In the genomic region with DNA sequence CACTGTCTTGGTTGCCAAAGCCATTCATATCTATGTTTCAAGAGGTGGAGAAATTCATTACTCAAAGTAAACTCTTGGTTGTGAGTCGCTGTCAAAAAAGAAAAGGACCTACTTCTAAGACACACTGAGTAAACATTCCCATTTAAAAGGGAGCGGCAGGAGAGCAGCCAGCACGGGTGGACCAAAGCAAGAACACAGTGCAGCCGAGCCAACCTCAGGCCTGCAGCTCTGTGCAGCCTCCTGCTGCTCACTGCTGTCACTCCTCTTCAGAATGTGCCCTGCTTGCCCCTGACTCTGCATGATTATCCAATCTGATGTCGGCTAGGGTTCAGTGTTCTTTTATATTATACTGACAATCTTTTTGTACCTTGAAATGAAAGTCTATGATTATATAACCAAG, we compare ENCODE assay signal across 12 mouse cellular contexts.
A peak's percentile ranks its signal among the peaks of the same experiment; 100 is the strongest.
DNase-seq lines count a peak whose midpoint lies in the region.
"Had no signal": no experiment of that assay in that cellular context is flagged by ENCODE, and none has a peak within 500 bp of the region (broad histone marks: within the 10 kb centered on the region; RNA-seq: fewer than 3 reads in every experiment).

No protein-coding gene starts in this region.

- intact Hi-C loops in left cerebral cortex, postnatal 4 days (cut with DNase I): no loop called here
- intact Hi-C loops in left cerebral cortex, postnatal 10 days (cut with DNase I): no loop called here

- DNase-seq in cerebellum, adult 11-12 months: peak; percentile 8
- DNase-seq in cerebellum, postnatal 4 days (ENCODE audit: low spot score in 2 of 2): no peak
- DNase-seq in left cerebral cortex, postnatal 4 days: peak; percentile 41
- no peak for DNase-seq in left cerebral cortex, postnatal 10 days (ENCODE audit: extremely low spot score in 1 of 2, low spot score in 2 of 2)
- peak; percentile 57 for DNase-seq in brain, adult 2 months (ENCODE audit: low read depth, low spot score)
- peak; percentile 11 for DNase-seq in cerebellum, adult 9-11 months
- DNase-seq in spleen, postnatal 14 days (ENCODE audit: low spot score in 2 of 2): no peak
- DNase-seq in c-Kit-positive CD71-positive TER-119-positive erythroid progenitor cells, embryonic 14.5 days (ENCODE audit: low spot score): no peak
- DNase-seq: adrenal gland, adult 8-10 months; gastrocnemius, postnatal 36 days; kidney, adult 11 months; spleen, adult 18-20 months had no signal

Comparison
In these comparisons a context has a peak if more than half of its experiments do, and no peak if none do; other contexts are left out.
1. DNase-seq: peak in cerebellum, adult 11-12 months (single experiment), left cerebral cortex, postnatal 4 days (single experiment), brain, adult 2 months (single experiment) and cerebellum, adult 9-11 months (single experiment); none in cerebellum, postnatal 4 days (0 of 2), left cerebral cortex, postnatal 10 days (0 of 2), spleen, postnatal 14 days (0 of 2) and c-Kit-positive CD71-positive TER-119-positive erythroid progenitor cells, embryonic 14.5 days (single experiment).